Mouse (Mus musculus): Measurements from ENCODE around the gene Apobec4. TPM values are rescaled to one million over a fixed set of nuclear protein-coding genes. Genes with fewer than 3 reads are reported as not detected.
"Not testable (repeated sequence)": the region's sequence is repeated elsewhere in the genome, so short reads cannot be mapped to it uniquely, and the experiment has no call there.

Gene Apobec4
- polyA plus RNA-seq, 2 experiments from 2014 or later, result not detected

- peak; percentile 3 for ATAC-seq
Measured at GRCm38 (mm10) chr1:152766804-152767748, 16.7 kb downstream of the Apobec4 start.

- ATAC-seq, result peak; percentile 66
Measured at GRCm38 (mm10) chr1:152767749-152768488, 17.6 kb downstream of the Apobec4 start.

GRCm38 (mm10) chr1:152771016-152771415 is 20.7 kb downstream of the Apobec4 start:
- no peak for ATAC-seq

GRCm38 (mm10) chr1:152774601-152775000 is 24.2 kb downstream of the Apobec4 start:
- ATAC-seq, result not testable (repeated sequence)

- peak; percentile 71 for ATAC-seq
Measured at GRCm38 (mm10) chr1:152779071-152779737, 28.9 kb downstream of the Apobec4 start.

GRCm38 (mm10) chr1:152784620-152785019 is 34.3 kb downstream of the Apobec4 start:
- ATAC-seq, result no peak

- not testable (repeated sequence) for ATAC-seq
Measured at GRCm38 (mm10) chr1:152785446-152785845, 35.1 kb downstream of the Apobec4 start.

GRCm38 (mm10) chr1:152786953-152787352 is 36.6 kb downstream of the Apobec4 start:
- no peak for ATAC-seq

GRCm38 (mm10) chr1:152788121-152788660 is 37.8 kb downstream of the Apobec4 start:
- ATAC-seq, result no peak

GRCm38 (mm10) chr1:152790254-152790653 is 39.9 kb downstream of the Apobec4 start:
- no peak for ATAC-seq

GRCm38 (mm10) chr1:152790821-152791220 is 40.5 kb downstream of the Apobec4 start:
- no peak for ATAC-seq

GRCm38 (mm10) chr1:152791269-152791668 is 40.9 kb downstream of the Apobec4 start:
- ATAC-seq, result no peak

GRCm38 (mm10) chr1:152792736-152793494 is 42.6 kb downstream of the Apobec4 start:
- no peak for ATAC-seq

- no peak for ATAC-seq
Measured at GRCm38 (mm10) chr1:152793495-152794130, 43.3 kb downstream of the Apobec4 start.

GRCm38 (mm10) chr1:152795688-152796255 is 45.4 kb downstream of the Apobec4 start:
- no peak for ATAC-seq

GRCm38 (mm10) chr1:152796683-152797263 is 46.4 kb downstream of the Apobec4 start:
- ATAC-seq, result no peak

- ATAC-seq, result no peak
Measured at GRCm38 (mm10) chr1:152798125-152798524, 47.8 kb downstream of the Apobec4 start.

- no peak for ATAC-seq
Measured at GRCm38 (mm10) chr1:152799897-152800296, 49.5 kb downstream of the Apobec4 start, which contains the start of gene Ncf2. Ncf2 (plus strand) TSS chr1:152800194.

- no peak for ATAC-seq
Measured at GRCm38 (mm10) chr1:152800633-152801176, 50.4 kb downstream of the Apobec4 start.

- no peak for ATAC-seq
Measured at GRCm38 (mm10) chr1:152804907-152805306, 54.6 kb downstream of the Apobec4 start.

Measured in CD4-positive, CD25-positive, alpha-beta regulatory T cell, adult 4 months (primary cell).